Mouse (Mus musculus): ENCODE measurements around the gene Setd1b. TPM values are rescaled to one million over a fixed set of nuclear protein-coding genes. Genes with fewer than 3 reads are reported as not detected.

Setd1b gene
- polyA plus RNA-seq (2014; fragmentation: Nextera tagmentation; extraction: Ambion mirVana), result 10.3 and 10.6 TPM in 2 replicates

- Histone ChIP-seq H3K9me3 (ENCODE audit: control insufficient read depth, low read length) (no peaks in the 10 kb centered on the region), H3K4me3 (ENCODE audit: low read depth, low read length) (peak within 1 kb of the TSS; percentile 89), H3K27ac (ENCODE audit: low read depth) (peak within 1 kb of the TSS; percentile 100), H3K9ac (ENCODE audit: low read length) (peak within 1 kb of the TSS; percentile 99), H3K36me3 (ENCODE audit: control insufficient read depth, insufficient read depth, low read length) (peaks cover 18% of the 10 kb centered on the region), H3K4me2 (ENCODE audit: low read length) (peak within 1 kb of the TSS; percentile 100), H3K27me3 (replicated peaks; ENCODE audit: control insufficient read depth, insufficient read depth, low read length) (no peaks in the 10 kb centered on the region), H3K4me1 (replicated peaks; ENCODE audit: control insufficient read depth, insufficient read depth, low read length) (peaks cover 24% of the 10 kb centered on the region)
- whole genome bisulfite sequencing, result 1% methylated on average over 87 of the region's 103 CpGs
- DNase-seq (ENCODE audit: low spot score), result peak; percentile 74
- no peak for ATAC-seq (replicated peaks; ENCODE audit: low FRiP score, low TSS enrichment, low read depth)
Observed at GRCm38 (mm10) chr5:123142161-123143157, at the start of gene Setd1b. Gene Setd1b, plus strand, starts transcription at chr5:123142193.

GRCm38 (mm10) chr5:123093077-123093633 lies 48.8 kb upstream of the Setd1b start:
- 64% methylated on average over 14 of the region's 14 CpGs for WGBS
- H3K4me3 ChIP-seq (ENCODE audit: low read depth, low read length), result no peak overlapping the region
- DNase-seq (ENCODE audit: low spot score) (no peak), ATAC-seq (replicated peaks; ENCODE audit: low FRiP score, low TSS enrichment, low read depth) (no peak)
- no peaks in the 10 kb centered on the region for H3K36me3 ChIP-seq (ENCODE audit: control insufficient read depth, insufficient read depth, low read length)
- H3K27ac ChIP-seq (ENCODE audit: low read depth), result no peak overlapping the region
- no peak overlapping the region for H3K4me2 ChIP-seq (ENCODE audit: low read length)
- H3K9me3 ChIP-seq (ENCODE audit: control insufficient read depth, low read length), result no peaks in the 10 kb centered on the region
- H3K4me1 ChIP-seq (replicated peaks; ENCODE audit: control insufficient read depth, insufficient read depth, low read length), result no peaks in the 10 kb centered on the region
- no peak overlapping the region for H3K9ac ChIP-seq (ENCODE audit: low read length)
- H3K27me3 ChIP-seq (replicated peaks; ENCODE audit: control insufficient read depth, insufficient read depth, low read length), result no peaks in the 10 kb centered on the region

DNA sequence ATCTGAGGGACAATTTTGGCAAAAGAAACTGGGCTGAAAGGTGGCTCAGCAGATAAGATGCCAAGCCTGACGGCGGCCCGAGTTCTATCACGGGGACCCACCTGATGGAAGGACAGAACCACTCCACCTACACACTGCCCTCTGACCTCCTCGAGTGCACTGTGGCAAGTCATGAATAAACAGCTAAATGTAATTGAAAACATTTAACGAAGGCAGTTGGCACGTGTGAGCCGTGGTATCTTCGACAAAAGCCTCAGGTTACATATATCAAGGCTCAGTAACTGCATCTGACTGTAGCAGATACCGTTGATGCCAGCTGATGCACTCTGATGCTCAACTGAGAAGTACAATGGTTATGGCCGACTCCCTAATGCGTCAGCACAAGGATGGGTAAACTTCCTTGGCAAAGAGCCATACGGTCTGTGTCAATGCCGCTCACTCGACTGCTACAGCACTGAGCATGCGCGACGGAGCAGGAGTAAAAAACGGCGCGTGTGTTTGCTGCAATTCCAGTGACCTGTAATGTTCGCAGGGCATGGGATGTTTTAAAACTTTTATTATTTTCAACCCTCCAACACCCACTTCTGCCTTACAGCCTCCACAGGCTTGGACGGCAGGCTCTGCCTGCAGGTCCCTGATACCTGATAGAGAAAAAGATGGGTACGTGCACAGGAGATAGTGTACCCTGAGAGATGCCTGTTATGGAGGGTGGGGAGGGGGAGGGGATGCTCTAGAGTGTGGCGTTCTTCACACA lies 47.6 kb upstream of the Setd1b start:
- no peaks in the 10 kb centered on the region for H3K4me1 ChIP-seq (replicated peaks; ENCODE audit: control insufficient read depth, insufficient read depth, low read length)
- WGBS, result 75% methylated on average over 25 of the region's 25 CpGs
- DNase-seq (ENCODE audit: low spot score), result no peak
- H3K4me2 ChIP-seq (ENCODE audit: low read length), result no peak overlapping the region
- no peak overlapping the region for H3K4me3 ChIP-seq (ENCODE audit: low read depth, low read length)
- no peak overlapping the region for H3K9ac ChIP-seq (ENCODE audit: low read length)
- peaks cover 4% of the 10 kb centered on the region; the same call in 1 of the 2 replicates for H3K36me3 ChIP-seq (ENCODE audit: control insufficient read depth, insufficient read depth, low read length)
- no peak overlapping the region for H3K27ac ChIP-seq (ENCODE audit: low read depth)
- H3K27me3 ChIP-seq (replicated peaks; ENCODE audit: control insufficient read depth, insufficient read depth, low read length), result no peaks in the 10 kb centered on the region
- no peak for ATAC-seq (replicated peaks; ENCODE audit: low FRiP score, low TSS enrichment, low read depth)
- H3K9me3 ChIP-seq (ENCODE audit: control insufficient read depth, low read length), result no peaks in the 10 kb centered on the region

- DNase-seq (ENCODE audit: low spot score), result no peak
- H3K27me3 ChIP-seq (replicated peaks; ENCODE audit: control insufficient read depth, insufficient read depth, low read length), result no peaks in the 10 kb centered on the region
- H3K9me3 ChIP-seq (ENCODE audit: control insufficient read depth, low read length), result no peaks in the 10 kb centered on the region
- H3K4me3 ChIP-seq (ENCODE audit: low read depth, low read length), result no peak overlapping the region
- no peak overlapping the region for H3K27ac ChIP-seq (ENCODE audit: low read depth)
- peaks cover 6% of the 10 kb centered on the region; the same call in 1 of the 2 replicates for H3K36me3 ChIP-seq (ENCODE audit: control insufficient read depth, insufficient read depth, low read length)
- 91% methylated on average over 8 of the region's 8 CpGs for WGBS
- no peaks in the 10 kb centered on the region for H3K4me1 ChIP-seq (replicated peaks; ENCODE audit: control insufficient read depth, insufficient read depth, low read length)
- ATAC-seq (replicated peaks; ENCODE audit: low FRiP score, low TSS enrichment, low read depth), result no peak
- H3K4me2 ChIP-seq (ENCODE audit: low read length), result no peak overlapping the region
- no peak overlapping the region for H3K9ac ChIP-seq (ENCODE audit: low read length)
Observed at GRCm38 (mm10) chr5:123096299-123096698, 45.7 kb upstream of the Setd1b start.

GRCm38 (mm10) chr5:123098487-123098886 lies 43.5 kb upstream of the Setd1b start:
- ATAC-seq (replicated peaks; ENCODE audit: low FRiP score, low TSS enrichment, low read depth) (no peak), DNase-seq (ENCODE audit: low spot score) (no peak)

GRCm38 (mm10) chr5:123102376-123102775 lies 39.6 kb upstream of the Setd1b start:
- Histone ChIP-seq H3K4me3 (ENCODE audit: low read depth, low read length) (no peak overlapping the region), H3K9me3 (ENCODE audit: control insufficient read depth, low read length) (no peaks in the 10 kb centered on the region), H3K36me3 (ENCODE audit: control insufficient read depth, insufficient read depth, low read length) (peaks cover 6% of the 10 kb centered on the region; the same call in 1 of the 2 replicates), H3K4me2 (ENCODE audit: low read length) (no peak overlapping the region), H3K4me1 (replicated peaks; ENCODE audit: control insufficient read depth, insufficient read depth, low read length) (no peaks in the 10 kb centered on the region), H3K27ac (ENCODE audit: low read depth) (no peak overlapping the region), H3K27me3 (replicated peaks; ENCODE audit: control insufficient read depth, insufficient read depth, low read length) (no peaks in the 10 kb centered on the region), H3K9ac (ENCODE audit: low read length) (no peak overlapping the region)
- ATAC-seq (replicated peaks; ENCODE audit: low FRiP score, low TSS enrichment, low read depth) (no peak), DNase-seq (ENCODE audit: low spot score) (no peak)
- WGBS, result 61% methylated on average over 7 of the region's 7 CpGs

More at GRCm38 (mm10) chr5:123098487-123098886, 43.5 kb upstream of the Setd1b start:
- Histone ChIP-seq H3K27ac (ENCODE audit: low read depth) (no peak overlapping the region), H3K4me2 (ENCODE audit: low read length) (no peak overlapping the region), H3K9me3 (ENCODE audit: control insufficient read depth, low read length) (no peaks in the 10 kb centered on the region), H3K9ac (ENCODE audit: low read length) (no peak overlapping the region), H3K36me3 (ENCODE audit: control insufficient read depth, insufficient read depth, low read length) (peaks cover 6% of the 10 kb centered on the region; the same call in 1 of the 2 replicates), H3K4me1 (replicated peaks; ENCODE audit: control insufficient read depth, insufficient read depth, low read length) (no peaks in the 10 kb centered on the region), H3K4me3 (ENCODE audit: low read depth, low read length) (no peak overlapping the region), H3K27me3 (replicated peaks; ENCODE audit: control insufficient read depth, insufficient read depth, low read length) (no peaks in the 10 kb centered on the region)
- WGBS, result 68% methylated on average over 2 of the region's 2 CpGs

DNA sequence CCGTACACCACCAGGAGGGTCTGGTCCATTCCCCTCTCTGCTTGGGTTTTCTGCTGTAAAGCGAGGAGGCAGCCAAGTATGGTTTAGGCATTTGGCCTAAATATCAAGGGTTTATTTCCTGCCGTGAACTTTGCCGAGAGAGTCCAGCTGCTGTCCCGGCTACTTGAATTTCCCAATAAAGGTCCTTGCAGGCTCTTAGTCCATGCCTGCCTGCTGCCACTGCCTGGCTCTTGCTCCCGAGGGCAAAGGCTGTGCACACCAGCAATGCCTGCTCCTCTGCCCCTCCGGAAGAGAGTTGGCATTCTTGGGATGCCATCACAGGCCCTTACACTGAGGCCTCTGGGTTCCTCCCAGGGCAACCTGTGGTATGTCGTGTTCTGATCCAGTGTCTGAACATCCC lies 38.4 kb upstream of the Setd1b start:
- 33% methylated on average over 8 of the region's 8 CpGs for WGBS
- DNase-seq (ENCODE audit: low spot score), result no peak
- H3K9ac ChIP-seq (ENCODE audit: low read length), result no peak overlapping the region

DNA sequence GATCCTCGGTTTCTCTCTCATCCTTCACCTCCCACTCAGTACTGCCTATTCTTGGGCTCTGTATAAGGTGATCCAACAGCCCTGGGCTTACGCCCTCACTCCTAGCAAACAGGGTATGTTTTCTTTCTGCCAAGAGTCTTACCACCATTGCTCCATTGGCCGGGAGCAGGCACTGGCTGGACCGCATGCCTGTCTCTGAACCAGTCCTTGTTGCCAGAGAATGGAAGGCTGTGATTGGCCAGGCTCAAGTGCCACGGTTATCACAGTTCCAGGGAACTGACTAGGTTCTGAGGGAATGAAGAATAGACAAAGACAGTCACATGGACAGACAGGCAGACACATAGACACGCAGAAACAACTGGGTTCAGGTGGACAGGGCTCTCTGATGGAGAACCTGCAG lies 37.2 kb upstream of the Setd1b start:
- Histone ChIP-seq H3K36me3 (ENCODE audit: control insufficient read depth, insufficient read depth, low read length) (no peaks in the 10 kb centered on the region), H3K9ac (ENCODE audit: low read length) (no peak overlapping the region), H3K4me3 (ENCODE audit: low read depth, low read length) (no peak overlapping the region), H3K4me2 (ENCODE audit: low read length) (no peak overlapping the region), H3K9me3 (ENCODE audit: control insufficient read depth, low read length) (no peaks in the 10 kb centered on the region), H3K27me3 (replicated peaks; ENCODE audit: control insufficient read depth, insufficient read depth, low read length) (no peaks in the 10 kb centered on the region), H3K4me1 (replicated peaks; ENCODE audit: control insufficient read depth, insufficient read depth, low read length) (no peaks in the 10 kb centered on the region; the same call in 1 of the 2 replicates), H3K27ac (ENCODE audit: low read depth) (no peak overlapping the region)
- DNase-seq (ENCODE audit: low spot score) (no peak), ATAC-seq (replicated peaks; ENCODE audit: low FRiP score, low TSS enrichment, low read depth) (no peak)
- 74% methylated on average over 6 of the region's 6 CpGs for WGBS

More for the DNA sequence above, 38.4 kb upstream of the Setd1b start:
- H3K27ac ChIP-seq (ENCODE audit: low read depth), result peak overlapping the region; percentile 11; the same call in 1 of the 2 replicates
- peaks cover 6% of the 10 kb centered on the region; the same call in 1 of the 2 replicates for H3K36me3 ChIP-seq (ENCODE audit: control insufficient read depth, insufficient read depth, low read length)
- H3K27me3 ChIP-seq (replicated peaks; ENCODE audit: control insufficient read depth, insufficient read depth, low read length), result no peaks in the 10 kb centered on the region
- H3K4me2 ChIP-seq (ENCODE audit: low read length), result no peak overlapping the region
- ATAC-seq (replicated peaks; ENCODE audit: low FRiP score, low TSS enrichment, low read depth), result no peak
- H3K9me3 ChIP-seq (ENCODE audit: control insufficient read depth, low read length), result no peaks in the 10 kb centered on the region
- no peak overlapping the region for H3K4me3 ChIP-seq (ENCODE audit: low read depth, low read length)
- H3K4me1 ChIP-seq (replicated peaks; ENCODE audit: control insufficient read depth, insufficient read depth, low read length), result no peaks in the 10 kb centered on the region
